Comparison of ENCODE assay signal across 28 mouse cellular contexts in the genomic region with DNA sequence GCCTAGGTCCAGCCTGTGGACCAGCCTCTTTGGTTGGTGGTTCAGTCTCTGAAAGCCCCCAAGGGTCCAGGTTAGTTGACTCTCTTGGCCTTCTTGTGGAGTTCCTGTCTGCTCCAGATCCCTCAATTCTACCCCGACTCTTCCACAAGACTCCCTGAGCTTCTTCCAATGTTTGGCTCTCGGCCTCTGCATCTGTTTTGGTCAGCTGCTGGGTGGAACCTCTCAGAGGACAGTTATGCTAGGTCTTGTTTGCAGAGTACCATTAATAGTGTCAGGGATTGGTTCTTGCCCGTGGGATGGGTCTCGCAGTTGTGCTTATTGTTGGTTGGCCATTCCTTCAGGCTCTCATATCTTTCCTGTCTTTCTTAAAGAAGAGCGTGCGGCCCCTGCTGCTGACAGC. TPM values are rescaled to one million over a fixed set of nuclear protein-coding genes. Genes with fewer than 3 reads are reported as not detected.
DNase-seq lines count a peak whose midpoint lies in the region; ATAC-seq lines count a peak whose summit lies in the region.
"Had no signal": no experiment of that assay in that cellular context is flagged by ENCODE, and none has a peak within 500 bp of the region (broad histone marks: within the 10 kb centered on the region; RNA-seq: fewer than 3 reads in every experiment).

No protein-coding gene starts in this region.

- no peak overlapping the region for H3K4me3 ChIP-seq in midbrain, embryonic 10.5 days
- no peak overlapping the region for H3K4me3 ChIP-seq in midbrain, embryonic 16.5 days (ENCODE audit: low read depth, low read length)
- H3K4me3 ChIP-seq: embryonic facial prominence, embryonic 13.5 days; erythroblast, embryonic 14.5 days; forebrain, embryonic 12.5 days; heart, embryonic 15.5 days; hindbrain, embryonic 15.5 days; intestine, embryonic 15.5 days; limb, embryonic 12.5 days had no signal

- 96% methylated on average over 6 of the region's 6 CpGs for WGBS in midbrain, embryonic 10.5 days
- WGBS in midbrain, embryonic 16.5 days: 96% methylated on average over 6 of the region's 6 CpGs

- no peak overlapping the region for H3K4me2 ChIP-seq in midbrain, embryonic 16.5 days (ENCODE audit: low read length)
- H3K4me2 ChIP-seq: embryonic facial prominence, embryonic 13.5 days; forebrain, embryonic 12.5 days; heart, embryonic 15.5 days; hindbrain, embryonic 15.5 days; intestine, embryonic 15.5 days; limb, embryonic 12.5 days; liver, embryonic 11.5 days; midbrain, embryonic 11.5 days had no signal

- H3K4me1 ChIP-seq in midbrain, embryonic 10.5 days: peaks cover 77% of the 10 kb centered on the region
- peaks cover 38% of the 10 kb centered on the region for H3K4me1 ChIP-seq in midbrain, embryonic 16.5 days (ENCODE audit: control insufficient read depth, insufficient read depth, low read length)

- ATAC-seq in midbrain, embryonic 16.5 days: no peak
- ATAC-seq: intestine, embryonic 15.5 days; liver, postnatal 0 days; lung, postnatal 0 days had no signal

- no peaks in the 10 kb centered on the region for H3K27me3 ChIP-seq in midbrain, embryonic 10.5 days (ENCODE audit: low read depth, poor library complexity, severe bottlenecking)
- H3K27me3 ChIP-seq in midbrain, embryonic 16.5 days (ENCODE audit: control insufficient read depth, insufficient read depth, low read depth, low read length): no peaks in the 10 kb centered on the region
- H3K27me3 ChIP-seq: CH12.LX; embryonic facial prominence, embryonic 13.5 days; forebrain, embryonic 12.5 days; heart, embryonic 15.5 days; hindbrain, embryonic 15.5 days; intestine, embryonic 15.5 days; limb, embryonic 12.5 days had no signal

- intact Hi-C loops in heart, postnatal 25 days (cut with DNase I): no loop called here

- no peaks in the 10 kb centered on the region for H3K36me3 ChIP-seq in midbrain, embryonic 10.5 days
- H3K36me3 ChIP-seq in midbrain, embryonic 16.5 days (ENCODE audit: control insufficient read depth, insufficient read depth, low read length): no peaks in the 10 kb centered on the region
- H3K36me3 ChIP-seq: embryonic facial prominence, embryonic 13.5 days; forebrain, embryonic 12.5 days; heart, embryonic 15.5 days; hindbrain, embryonic 15.5 days; intestine, embryonic 15.5 days had no signal

- 0 out of 2 replicates have a peak overlapping the region, but pooled peaks have one; percentile 13 for H3K27ac ChIP-seq in midbrain, embryonic 10.5 days (replicated peaks)
- no peak overlapping the region for H3K27ac ChIP-seq in midbrain, embryonic 16.5 days (ENCODE audit: low read length)
- H3K27ac ChIP-seq: embryonic facial prominence, embryonic 13.5 days; forebrain, embryonic 12.5 days; heart, embryonic 15.5 days; hindbrain, embryonic 15.5 days; intestine, embryonic 15.5 days; limb, embryonic 12.5 days had no signal

- peak; percentile 43 for DNase-seq in heart, adult 8-10 months (ENCODE audit: low spot score)
- DNase-seq in heart, postnatal 25 days (ENCODE audit: low spot score): no peak
- no peak for DNase-seq in midbrain, embryonic 10.5 days (ENCODE audit: low spot score)
- DNase-seq in gastrocnemius, postnatal 25 days: peak; percentile 65
- no peak for DNase-seq in Muller cell, postnatal 12 days (ENCODE audit: inconsistent ontology term)
- DNase-seq in thymus, postnatal 14 days: no peak
- DNase-seq: adrenal gland, adult 2 months; B cell, adult 2 months; cerebellum, adult 11-12 months; cerebellum, postnatal 25 days; embryo, embryonic 11 days; kidney, adult 8-10 months; kidney, postnatal 10 days; liver, postnatal 0 days; right cerebral cortex, postnatal 14 days had no signal

- H3K9me3 ChIP-seq in midbrain, embryonic 10.5 days (replicated peaks): no peaks in the 10 kb centered on the region
- H3K9me3 ChIP-seq in midbrain, embryonic 16.5 days (replicated peaks; ENCODE audit: control insufficient read depth, low read length, poor library complexity, severe bottlenecking): no peaks in the 10 kb centered on the region
- H3K9me3 ChIP-seq: embryonic facial prominence, embryonic 13.5 days; forebrain, embryonic 12.5 days; G1E; heart, embryonic 15.5 days; hindbrain, embryonic 15.5 days; intestine, embryonic 15.5 days; limb, embryonic 12.5 days had no signal

- no peak overlapping the region for H3K9ac ChIP-seq in midbrain, embryonic 16.5 days (ENCODE audit: low read depth, low read length)
- H3K9ac ChIP-seq: embryonic facial prominence, embryonic 13.5 days; forebrain, embryonic 12.5 days; heart, embryonic 15.5 days; hindbrain, embryonic 15.5 days; intestine, embryonic 15.5 days; limb, embryonic 12.5 days; liver, postnatal 0 days had no signal

RNA-seq across cellular contexts. Expression of gene Itsn1, which starts 39.5 kb away (rescaled TPM):
- 10 to 100 TPM; 50.2 to 64.1 (median 53.3) TPM for total RNA-seq in heart, adult 8-10 months (2022)
- total RNA-seq in heart, postnatal 25 days (2021): 10 to 100 TPM; 40.8 to 56.7 TPM
- polyA plus RNA-seq in midbrain, embryonic 10.5 days (2016; fragmentation: Nextera tagmentation; extraction: Ambion mirVana): 49.5 and 53.0 TPM in 2 replicates
- 60.7 and 63.5 TPM in 2 replicates for polyA plus RNA-seq in midbrain, embryonic 16.5 days (2015; fragmentation: Nextera tagmentation; extraction: Ambion mirVana)
- total RNA-seq in gastrocnemius, postnatal 25 days (2021): 10 to 100 TPM; 55.3 to 60.5 TPM

RNA-seq across cellular contexts. Expression of gene Cryzl1, which starts 39.8 kb away (rescaled TPM):
- total RNA-seq in heart, adult 8-10 months (2022): 10 to 100 TPM; 26.0 to 30.4 (median 27.1) TPM
- 10 to 100 TPM; 22.7 to 24.7 TPM for total RNA-seq in heart, postnatal 25 days (2021)
- polyA plus RNA-seq in midbrain, embryonic 10.5 days (2016; fragmentation: Nextera tagmentation; extraction: Ambion mirVana): 71.2 and 72.5 TPM in 2 replicates
- 114 and 121 TPM in 2 replicates for polyA plus RNA-seq in midbrain, embryonic 16.5 days (2015; fragmentation: Nextera tagmentation; extraction: Ambion mirVana)
- 10 to 100 TPM; 12.1 to 20.0 TPM for total RNA-seq in gastrocnemius, postnatal 25 days (2021)

Comparison
In these comparisons a context has a peak if more than half of its experiments do, and no peak if none do; other contexts are left out.
1. DNase-seq: peak in heart, adult 8-10 months (single experiment) and gastrocnemius, postnatal 25 days (single experiment); none in heart, postnatal 25 days (single experiment), midbrain, embryonic 10.5 days (single experiment), Muller cell, postnatal 12 days (single experiment) and thymus, postnatal 14 days (single experiment).